Mouse (Mus musculus) brain, embryonic 18.5 days (tissue): ENCODE measurements around the gene E130208F15Rik.

Experiments
- DNase-seq: peaks from one replicate; pipeline ENCODE4 v3.0.0-alpha.2; 2012; ENCODE audit warnings: low read depth, low spot score

The E130208F15Rik gene

DNA sequence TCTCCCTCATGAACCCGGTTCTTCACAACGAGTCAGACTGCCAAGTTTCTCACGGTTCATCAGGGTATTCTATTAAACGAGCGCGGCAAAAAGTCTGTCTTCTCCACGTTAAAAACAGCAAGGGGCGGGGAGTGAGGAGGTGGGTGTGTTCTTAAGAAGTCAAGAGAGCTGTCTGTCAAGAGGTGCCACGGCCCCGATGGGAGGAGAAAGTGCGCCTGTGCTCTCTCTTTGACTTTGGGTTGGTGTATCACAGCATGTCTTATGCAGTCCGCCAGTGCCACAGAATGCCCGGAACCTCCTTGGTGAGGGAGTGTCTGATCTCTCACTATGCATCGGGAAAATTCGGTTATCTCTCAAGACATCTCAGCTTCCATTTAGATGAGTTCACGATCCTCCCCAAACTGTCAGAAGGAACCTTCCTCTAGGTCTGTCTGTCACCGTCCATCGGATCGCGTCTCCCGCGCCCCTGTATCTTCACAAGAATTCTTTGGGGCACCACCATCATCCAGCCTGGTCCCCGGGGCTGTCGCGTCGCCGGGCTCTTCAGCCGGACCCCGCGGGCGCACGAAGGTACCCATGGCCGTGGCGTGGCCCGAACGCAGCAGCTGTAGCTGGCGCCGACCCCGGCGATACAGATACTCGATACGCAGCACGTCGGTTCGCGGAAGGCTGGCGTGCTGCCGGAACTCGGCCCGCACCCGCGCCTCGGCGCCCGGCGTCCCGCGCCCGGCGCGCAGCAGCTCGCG, at the start of gene E130208F15Rik:
Gene E130208F15Rik, plus strand, starts transcription at position 202 of the 746 bp plus-strand sequence.
- no peak for DNase-seq

DNA sequence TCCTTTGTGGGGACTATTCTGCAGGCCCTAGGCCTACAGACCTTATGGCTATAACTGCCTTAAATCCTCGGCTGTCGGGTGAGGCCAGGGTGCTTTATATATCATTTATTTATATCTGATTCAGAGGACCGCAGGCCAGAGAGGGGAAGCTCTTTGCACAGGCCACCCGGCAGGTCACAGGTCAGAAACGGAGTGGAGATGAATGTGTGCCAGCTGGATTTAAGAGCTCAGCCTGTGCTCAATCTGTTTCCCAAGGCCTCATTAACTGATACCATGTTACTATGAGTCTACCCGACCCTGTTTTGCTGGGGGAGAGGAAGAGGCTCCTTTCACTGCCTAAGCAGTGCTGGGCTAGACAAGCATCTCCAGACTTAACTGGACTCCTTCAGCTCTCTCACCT, 47.2 kb upstream of the E130208F15Rik start:
- no peak for DNase-seq

DNA sequence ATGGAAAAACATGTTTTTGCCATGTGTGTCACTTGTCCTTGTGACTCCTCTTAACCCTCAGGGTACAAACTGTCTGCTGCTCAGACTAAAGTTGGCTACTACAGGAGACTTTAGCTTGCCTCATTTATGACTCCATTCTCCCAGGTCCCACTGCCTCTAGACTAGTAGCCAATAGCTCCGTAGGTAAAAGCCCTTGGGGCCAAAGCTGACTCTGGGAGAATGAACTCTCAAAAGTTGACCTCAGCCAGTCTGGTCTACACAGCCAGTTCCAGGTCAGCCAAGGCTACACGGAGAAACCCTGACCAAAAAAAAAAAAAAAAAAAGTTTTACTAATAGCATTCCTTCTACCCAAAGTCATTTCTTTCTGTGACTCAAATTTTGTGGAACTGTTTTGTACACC, 42.6 kb upstream of the E130208F15Rik start:
- DNase-seq, result no peak

DNA sequence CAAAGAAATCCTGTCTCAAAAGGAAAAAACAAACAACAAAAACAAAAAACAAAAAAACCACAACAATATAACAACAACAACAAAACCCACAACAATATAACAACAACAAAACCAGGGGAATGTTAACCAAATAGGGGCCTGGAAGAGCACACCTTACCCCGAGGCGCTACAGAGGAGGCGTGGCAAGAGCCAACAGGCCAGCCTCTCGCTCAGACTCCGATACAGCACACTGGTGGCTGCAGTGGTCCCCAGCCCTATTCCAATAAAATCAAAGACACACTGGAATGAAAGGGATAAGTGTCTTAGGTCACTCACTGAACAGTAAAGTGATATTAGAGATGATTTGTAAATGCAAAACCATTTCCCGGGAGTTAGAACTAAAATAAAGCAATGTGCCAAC, 42.0 kb upstream of the E130208F15Rik start:
- DNase-seq, result no peak

DNA sequence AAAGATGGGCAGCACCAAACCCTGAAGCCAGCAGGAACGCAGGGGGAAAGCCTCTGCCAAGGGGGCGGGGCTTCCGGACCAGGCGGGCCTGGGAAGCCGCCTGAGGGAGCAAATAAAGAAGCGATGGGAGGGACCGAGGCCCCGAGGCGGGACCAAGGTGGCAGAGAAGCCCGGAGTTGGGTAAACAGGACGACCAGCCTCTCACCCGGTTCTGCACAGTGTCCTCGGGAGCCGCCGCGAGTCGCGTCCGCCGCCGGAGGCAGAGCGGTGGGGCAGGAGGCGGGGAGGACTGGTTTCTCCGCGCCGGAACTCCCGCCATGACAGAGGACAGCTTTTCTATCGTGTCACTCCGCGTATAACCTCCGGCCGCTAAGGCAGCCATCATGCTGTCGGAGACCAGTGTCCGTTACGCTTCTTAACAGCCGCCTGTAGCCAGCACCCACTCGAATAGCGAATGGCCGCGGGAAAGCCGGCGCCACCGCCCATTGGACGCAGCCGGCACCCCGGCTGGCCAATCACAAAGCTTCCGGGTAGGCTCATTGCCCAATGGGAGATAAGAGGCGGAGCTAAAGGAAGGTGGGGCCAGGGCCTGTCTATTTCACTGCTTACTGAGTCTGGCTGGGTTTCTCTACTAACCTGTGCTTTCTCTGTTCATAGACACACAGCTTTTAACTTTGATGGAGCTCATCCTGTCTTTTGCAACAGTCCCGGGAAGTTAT, 41.4 kb upstream of the E130208F15Rik start, which contains the start of the genes Thap8 and Wdr62:
Gene Thap8, plus strand, starts transcription at position 144 of the 719 bp plus-strand sequence.
Gene Wdr62, minus strand, starts transcription at position 469 of the 719 bp plus-strand sequence.
- peak; percentile 91 for DNase-seq

DNA sequence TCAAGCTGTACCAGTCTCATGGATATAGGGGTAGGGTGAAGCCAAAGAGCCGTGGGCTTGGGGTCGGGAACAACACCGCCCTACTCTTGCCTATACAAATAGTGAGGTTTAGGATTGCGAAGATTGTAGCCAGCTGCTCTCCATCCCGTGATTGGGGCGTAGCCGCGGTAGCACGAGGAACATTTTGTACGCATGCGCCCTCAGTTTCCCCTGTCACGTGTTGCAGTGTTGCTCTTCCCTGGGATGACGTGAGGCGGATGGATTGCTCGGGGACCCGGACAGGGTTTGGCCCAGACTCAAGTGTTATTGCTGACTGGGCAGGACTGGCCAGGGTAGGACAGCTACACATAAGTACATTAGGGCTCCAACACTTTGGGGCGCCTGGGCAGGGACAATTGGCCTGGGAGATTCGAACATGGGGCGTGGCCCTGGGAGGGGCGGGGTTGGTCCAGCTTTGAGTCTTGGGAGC, 40.8 kb upstream of the E130208F15Rik start:
- peak; percentile 86 for DNase-seq

DNA sequence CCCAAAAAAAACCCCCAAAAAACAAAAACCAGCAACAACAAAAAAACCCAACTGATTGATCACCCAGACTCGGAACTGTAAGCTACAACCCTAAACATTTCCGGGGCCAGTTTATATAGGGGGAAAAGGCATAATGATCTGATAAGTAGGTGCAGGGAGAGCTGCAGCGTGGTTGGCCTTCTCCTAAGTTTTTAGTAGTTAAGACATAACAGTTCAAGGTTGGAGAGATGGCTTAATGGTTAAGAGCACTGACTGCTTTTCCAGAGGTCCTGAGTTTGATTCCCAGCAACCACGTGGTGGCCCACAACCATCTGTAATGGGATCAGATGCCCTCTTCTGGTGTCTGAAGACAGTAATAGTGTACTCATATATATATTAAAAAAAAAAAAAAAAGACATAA, 40.0 kb upstream of the E130208F15Rik start:
- DNase-seq, result no peak

DNA sequence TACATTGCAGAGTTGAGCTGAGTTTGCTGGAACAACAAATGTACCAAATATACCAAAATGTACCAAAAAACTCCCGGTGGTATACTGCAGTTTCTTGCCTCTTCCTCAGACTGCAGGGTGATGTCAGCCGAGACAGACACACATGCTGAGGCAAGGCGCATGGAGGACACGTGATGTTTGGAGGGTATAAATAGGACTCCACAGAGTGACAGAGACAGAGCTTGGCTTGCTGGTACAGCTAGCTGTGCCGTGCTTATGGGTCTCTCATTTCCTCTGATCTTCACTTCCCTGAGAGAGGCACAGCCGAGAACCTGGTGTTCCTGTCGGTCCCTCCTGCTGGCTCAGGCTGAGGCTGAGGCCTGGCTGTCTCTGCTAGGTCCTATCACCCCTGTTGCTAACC, 38.8 kb upstream of the E130208F15Rik start:
- DNase-seq, result no peak

DNA sequence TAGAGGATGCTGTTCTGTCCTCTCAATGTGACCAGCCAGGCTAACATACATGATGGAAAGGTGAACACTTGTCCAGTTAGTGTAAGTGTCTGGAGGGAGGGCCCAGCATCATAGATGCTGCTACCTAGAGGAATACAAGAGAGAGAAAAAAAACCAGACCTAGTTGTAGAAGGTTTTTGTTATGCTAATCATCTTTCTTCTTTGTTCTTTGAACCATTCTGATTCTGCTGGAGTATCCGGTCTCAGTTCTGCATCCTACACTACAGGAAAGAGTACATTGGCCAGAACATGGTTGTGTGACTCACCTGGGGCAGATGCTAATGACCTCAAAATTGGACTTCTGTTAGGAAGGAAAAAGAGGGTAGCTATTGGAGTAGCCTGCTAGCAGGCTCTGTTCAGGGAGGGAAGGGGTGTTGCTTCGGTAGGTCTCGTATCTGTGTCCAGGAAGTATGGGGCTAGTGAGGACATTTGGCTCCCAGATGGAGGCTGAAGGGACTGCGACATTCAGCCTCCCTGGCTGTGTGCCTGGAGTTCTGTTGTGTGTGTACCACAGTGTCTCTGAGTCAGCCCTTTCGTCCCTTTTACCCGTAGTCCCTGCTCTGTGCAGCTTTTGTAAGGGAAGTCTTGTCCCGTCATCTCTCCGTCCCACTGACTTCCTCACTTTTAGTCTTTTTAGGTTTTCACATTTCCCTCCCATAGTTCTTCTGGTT, 34.7 kb upstream of the E130208F15Rik start:
- DNase-seq, result no peak

DNA sequence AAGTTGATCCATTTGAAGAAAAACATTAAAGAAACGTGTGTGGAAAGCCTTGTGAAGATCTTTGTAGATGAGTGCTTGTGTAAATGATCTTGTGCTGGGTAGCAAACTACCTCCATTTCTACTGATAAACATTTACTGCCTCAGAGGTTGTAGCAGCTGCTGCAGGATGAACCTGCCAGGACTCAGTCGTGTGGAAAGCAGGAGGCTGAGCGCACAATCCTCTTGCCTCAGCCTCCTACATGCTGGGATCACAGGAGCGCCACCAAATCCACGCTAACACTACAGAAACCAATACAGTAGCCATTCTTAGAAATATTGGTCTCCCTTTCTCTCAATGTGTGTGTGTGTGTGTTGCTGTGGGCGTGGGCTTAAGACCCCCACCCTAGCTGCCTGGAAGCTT, 33.5 kb upstream of the E130208F15Rik start:
- no peak for DNase-seq

DNA sequence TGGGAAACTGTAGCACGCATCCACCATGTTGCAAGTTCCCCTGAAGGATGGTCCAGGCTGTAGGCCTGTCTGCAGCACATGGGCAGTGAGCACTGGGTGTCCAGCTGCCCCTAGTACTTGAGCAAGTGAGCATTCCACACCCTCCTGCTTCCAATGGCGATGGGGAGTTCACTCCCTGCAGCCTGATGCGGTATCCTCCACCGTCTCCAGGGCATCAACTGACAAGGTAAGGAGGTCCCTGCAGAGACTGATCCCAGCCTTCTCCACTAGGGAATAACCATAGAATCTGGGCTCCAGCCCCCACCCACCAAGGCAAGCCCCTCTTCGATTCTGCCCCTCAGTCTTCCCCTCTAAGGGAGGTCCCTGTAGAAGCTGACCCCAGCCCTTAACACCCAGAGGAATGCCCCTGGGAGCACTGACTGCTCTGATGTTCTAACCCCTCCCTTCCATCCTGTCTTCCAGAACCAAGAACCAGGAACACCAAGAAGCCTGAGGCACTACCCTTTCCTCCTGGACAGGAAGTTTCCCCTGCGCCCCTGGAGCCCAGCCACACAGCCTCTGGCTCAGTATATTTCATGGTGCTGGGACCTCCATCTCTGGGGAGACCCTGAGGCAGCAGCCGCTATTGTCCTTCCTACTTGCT, 32.3 kb upstream of the E130208F15Rik start:
- DNase-seq, result no peak

DNA sequence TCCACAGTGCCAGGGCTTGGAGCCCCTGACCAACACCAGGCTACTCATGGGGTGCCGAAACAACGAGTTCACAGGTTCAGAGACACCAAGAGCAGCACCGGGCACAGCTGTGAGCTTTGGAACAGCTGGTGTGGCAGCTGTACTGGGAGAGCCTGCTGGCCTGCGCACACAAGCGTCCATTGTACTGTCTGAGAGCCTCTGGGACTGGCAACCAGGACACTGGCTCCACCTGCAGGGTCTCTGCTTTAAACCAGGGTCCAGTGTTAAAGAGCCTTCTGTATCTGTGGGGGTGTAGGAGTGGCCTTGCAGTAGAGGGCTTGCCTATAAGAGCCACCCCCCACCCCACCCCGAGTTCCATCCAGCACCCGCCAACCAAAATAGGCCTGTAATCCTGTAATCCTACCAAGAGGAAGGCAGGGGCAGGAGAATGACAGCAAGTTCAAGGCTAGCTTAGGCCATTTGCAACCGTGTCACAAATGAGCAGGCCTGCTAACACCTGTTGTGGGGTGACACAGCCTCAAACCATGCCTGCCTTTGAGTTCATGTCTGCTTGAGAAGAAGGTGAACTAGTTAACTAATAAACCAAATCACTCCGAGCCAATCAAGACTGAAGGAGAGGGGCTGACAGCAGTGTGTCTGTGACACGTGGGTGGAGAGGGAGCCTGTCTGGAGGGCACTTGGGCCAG, 31.7 kb upstream of the E130208F15Rik start:
- DNase-seq, result no peak

DNA sequence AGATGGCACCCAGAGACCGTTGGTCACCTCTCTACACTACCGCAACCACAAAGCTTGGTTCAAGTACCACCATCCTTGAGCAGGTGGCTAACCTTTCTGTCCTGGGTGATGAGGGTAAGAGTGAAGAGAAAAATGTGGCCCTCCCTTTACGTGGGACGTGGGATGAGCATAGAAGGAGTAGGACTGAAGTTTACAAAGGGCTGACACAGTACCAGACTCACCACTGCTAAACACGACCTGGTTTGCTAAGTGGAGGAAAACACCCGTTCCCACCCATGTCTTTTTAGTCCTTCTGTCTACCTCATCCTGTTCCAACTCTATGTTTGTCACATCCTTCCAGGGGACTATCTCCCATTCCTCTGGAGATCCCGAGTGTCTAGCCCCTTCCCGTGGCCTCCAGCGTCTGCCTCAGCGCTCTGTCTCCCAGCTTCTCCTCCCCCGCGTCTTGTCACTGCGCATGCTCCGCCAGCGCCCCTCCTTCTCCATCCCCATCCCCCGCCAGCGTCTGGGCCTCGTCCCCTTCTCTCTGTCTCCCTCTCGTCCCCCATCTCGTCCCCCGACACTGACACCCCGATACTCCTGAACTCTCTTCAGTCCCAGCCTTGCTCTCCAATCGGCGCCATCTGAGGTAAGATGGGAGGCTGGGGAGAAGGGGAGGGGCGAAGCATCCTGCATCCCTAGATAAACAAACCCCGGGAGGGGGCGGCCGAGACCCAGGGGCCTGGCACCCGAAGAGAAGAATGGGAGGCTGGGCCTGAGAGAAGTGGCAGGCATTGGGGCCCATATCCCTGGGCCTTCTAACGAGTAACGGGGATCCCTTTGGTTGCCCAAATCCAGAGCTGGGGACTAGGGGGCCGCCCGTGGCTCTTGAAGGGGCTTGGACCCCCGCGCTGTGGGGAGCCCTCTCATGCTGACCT, 30.1 kb upstream of the E130208F15Rik start, which contains the start of gene Clip3:
Gene Clip3, plus strand, starts transcription at position 514 of the 917 bp plus-strand sequence.
- peak; percentile 77 for DNase-seq

DNA sequence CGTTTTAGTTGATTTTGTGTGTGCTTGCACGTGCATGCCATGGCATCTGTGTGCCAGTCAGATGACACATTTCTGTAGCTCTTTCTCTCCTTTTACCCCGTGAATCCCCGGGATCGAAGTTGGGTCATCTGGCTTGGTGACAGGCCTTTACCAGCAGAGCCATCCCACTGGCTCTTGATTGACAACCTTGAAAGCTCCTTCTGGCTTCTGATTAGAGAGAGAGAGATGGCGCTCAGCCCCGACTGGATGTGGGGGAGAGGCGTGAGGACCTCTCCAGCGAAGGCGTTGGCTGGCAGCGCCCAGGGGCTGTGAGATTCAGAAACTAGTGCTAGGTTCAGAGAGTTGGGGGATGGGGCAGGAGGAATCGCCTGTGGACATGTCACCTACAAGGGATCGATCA, 27.7 kb upstream of the E130208F15Rik start:
- DNase-seq, result no peak

DNA sequence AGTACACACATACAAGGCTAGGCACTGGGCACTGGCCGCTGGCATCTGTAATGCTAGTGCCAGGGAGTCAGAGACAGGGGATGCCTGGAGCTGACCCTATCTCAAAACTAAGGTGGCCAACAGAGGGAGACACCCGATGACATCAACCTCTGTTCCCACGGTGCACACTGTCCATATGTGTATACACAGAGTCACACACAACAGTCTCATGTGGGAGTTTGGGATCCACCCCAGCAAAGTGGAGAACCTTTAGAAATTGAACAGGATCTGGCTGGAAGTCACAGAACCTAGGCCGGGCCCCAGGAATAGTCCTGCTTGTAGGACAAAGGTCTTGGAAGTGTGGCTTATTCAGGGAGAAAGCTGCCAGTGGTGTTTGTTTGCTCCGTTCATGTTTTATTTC, 27.2 kb upstream of the E130208F15Rik start:
- no peak for DNase-seq

DNA sequence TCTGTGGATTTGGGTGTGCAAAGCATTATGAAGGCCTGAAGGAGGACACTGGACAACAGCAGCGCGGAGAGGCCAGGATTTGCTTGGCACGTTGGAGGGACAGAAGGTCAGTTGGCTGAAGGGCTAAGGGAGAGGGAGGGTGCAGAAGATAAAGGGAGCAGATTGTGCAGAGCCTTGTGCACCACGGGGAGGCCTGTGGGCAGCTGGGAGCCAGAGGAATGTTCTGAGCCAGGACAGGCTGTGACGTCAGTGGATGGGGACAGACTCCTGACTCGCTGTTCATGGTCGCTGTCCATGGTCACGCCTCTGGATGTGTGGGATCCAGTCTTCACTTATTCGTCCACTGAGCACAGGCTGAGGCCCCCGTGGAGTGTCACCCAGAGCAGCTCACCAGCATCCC, 26.4 kb upstream of the E130208F15Rik start:
- DNase-seq, result no peak

DNA sequence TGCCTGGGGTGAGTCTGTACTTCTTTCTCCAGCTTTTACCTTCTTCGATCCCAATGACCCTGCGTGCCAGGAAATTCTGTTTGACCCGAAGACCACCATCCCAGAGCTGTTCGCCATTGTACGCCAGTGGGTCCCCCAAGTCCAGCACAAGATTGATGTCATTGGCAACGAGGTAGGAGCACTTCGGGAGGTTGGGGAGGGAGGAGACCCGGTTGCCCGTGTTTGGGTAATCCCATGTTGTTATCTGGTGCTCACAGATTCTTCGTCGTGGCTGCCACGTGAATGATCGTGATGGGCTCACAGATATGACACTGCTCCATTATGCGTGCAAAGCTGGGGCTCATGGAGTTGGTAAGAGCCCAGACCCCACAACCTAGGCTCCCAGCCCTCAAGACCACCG, 24.7 kb upstream of the E130208F15Rik start:
- DNase-seq, result no peak

DNA sequence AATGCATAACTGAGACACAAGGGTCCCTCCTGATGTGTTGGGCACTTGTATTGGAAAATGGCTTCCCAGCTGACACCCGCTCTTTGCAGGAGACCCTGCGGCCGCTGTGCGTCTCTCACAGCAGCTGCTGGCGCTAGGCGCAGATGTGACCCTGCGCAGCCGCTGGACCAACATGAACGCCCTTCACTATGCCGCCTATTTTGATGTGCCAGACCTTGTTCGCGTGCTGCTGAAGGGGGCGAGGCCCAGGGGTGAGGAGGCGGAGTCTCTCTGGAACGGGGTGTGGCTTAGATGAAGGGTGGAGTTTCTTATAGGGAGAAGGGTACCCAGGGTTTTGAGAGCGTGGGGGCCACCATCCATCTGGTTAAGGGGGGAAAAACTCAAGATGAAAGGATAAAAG, 24.3 kb upstream of the E130208F15Rik start:
- no peak for DNase-seq

DNA sequence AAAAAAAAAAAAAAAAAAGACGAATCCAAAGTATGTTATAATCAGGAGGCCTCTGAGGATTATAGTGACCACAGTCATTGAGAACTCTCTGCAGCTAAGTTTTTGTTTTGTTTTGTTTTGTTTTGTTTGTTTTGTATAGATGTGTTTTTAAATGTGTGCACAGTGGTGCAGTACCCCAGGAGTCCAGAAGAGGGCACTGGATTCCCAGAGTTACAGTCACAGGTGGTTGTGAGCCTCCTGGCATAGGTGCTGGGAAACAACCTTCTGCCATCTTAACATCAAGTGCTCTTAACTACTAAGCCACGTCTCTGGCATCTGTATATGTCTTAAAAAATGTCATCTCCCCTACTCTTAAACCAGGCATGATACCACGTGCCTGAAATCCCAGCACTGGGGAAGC, 20.6 kb upstream of the E130208F15Rik start:
- DNase-seq, result no peak
